Mouse (Mus musculus) limb, embryonic 11.5 days (tissue): ENCODE measurements around the gene Rffl. TPM values are rescaled to one million over a fixed set of nuclear protein-coding genes. Genes with fewer than 3 reads are reported as not detected.

Source experiments
- ATAC-seq: fragments of 200-750 bp; cut with Nextera tagmentation; 2 replicates; pipeline ENCODE4 v1.8.0; 2017; ENCODE audit warnings: low read depth; ENCODE audit not compliant: insufficient number of reproducible peaks, low FRiP score, low TSS enrichment
- DNase-seq: peaks from one replicate; pipeline ENCODE4 v3.0.0-alpha.2; 2015; ENCODE audit warnings: low spot score
- H3K27ac ChIP-seq: fragments of 300-500 bp; sonication (generic); replicated peaks from 2 replicates; pipeline ENCODE4 v1.5.1; 2014; ENCODE audit warnings: low read depth, mild to moderate bottlenecking, low read length
- H3K27me3 ChIP-seq: fragments of 300-500 bp; sonication (generic); 2 replicates; pipeline ENCODE4 v1.6.1; 2014; ENCODE audit warnings: mild to moderate bottlenecking, low read length, mixed read lengths; ENCODE audit not compliant: control insufficient read depth, insufficient read depth
- H3K36me3 ChIP-seq: fragments of 300-500 bp; sonication (generic); 2 replicates; pipeline ENCODE4 v1.6.1; 2014; ENCODE audit warnings: mild to moderate bottlenecking, low read length, moderate library complexity, mixed read lengths; ENCODE audit not compliant: control insufficient read depth, insufficient read depth
- H3K4me1 ChIP-seq: fragments of 300-500 bp; sonication (generic); 2 replicates; pipeline ENCODE4 v1.6.1; 2014; ENCODE audit warnings: low read length, mixed read lengths; ENCODE audit not compliant: control insufficient read depth, insufficient read depth
- H3K4me2 ChIP-seq: fragments of 300-500 bp; sonication (generic); 2 replicates; pipeline ENCODE4 v1.6.1; 2014; ENCODE audit warnings: low read depth, mild to moderate bottlenecking, moderate library complexity; ENCODE audit not compliant: severe bottlenecking
- H3K4me3 ChIP-seq: fragments of 300-500 bp; sonication (generic); 2 replicates; pipeline ENCODE4 v1.5.1; 2014; ENCODE audit warnings: low read depth, low read length
- H3K9ac ChIP-seq: fragments of 300-500 bp; sonication (generic); 2 replicates; pipeline ENCODE4 v1.6.1; 2014; ENCODE audit warnings: mild to moderate bottlenecking, low read length
- H3K9me3 ChIP-seq: fragments of 300-500 bp; sonication (generic); 2 replicates; pipeline ENCODE4 v1.6.1; 2016; ENCODE audit warnings: low read length; ENCODE audit not compliant: control insufficient read depth
- WGBS: fragments of 180-500 bp; shearing (Covaris S2); extraction: QIAGEN DNeasy Blood & Tissue Kit; methylation state at CpG from one replicate; pipeline ENCODE4 v1.1.7; 2014; 5-methylcytosine and 5-hydroxymethylcytosine counted together
- polyA plus RNA-seq: library from polyadenylated mRNA; unstranded; fragments of >200 nt; fragmentation: Nextera tagmentation; extraction: Ambion mirVana; gene quantifications from 2 replicates; pipeline ENCODE4 v1.2.1, GENCODE M21; 2014

The Rffl gene
- polyA plus RNA-seq, 1 experiment from 2014 or later, result 11.4 TPM

GRCm38 (mm10) chr11:82888491-82888946 lies 17.5 kb upstream of the Rffl start:
- H3K36me3 ChIP-seq, result no peaks in the 10 kb centered on the region
- H3K27ac ChIP-seq, result no peak overlapping the region
- ATAC-seq (no peak), DNase-seq (no peak)
- H3K4me2 ChIP-seq, result no peak overlapping the region
- no peaks in the 10 kb centered on the region for H3K9me3 ChIP-seq
- WGBS, result 72% methylated on average over 10 of the region's 10 CpGs
- no peaks in the 10 kb centered on the region for H3K27me3 ChIP-seq
- no peak overlapping the region for H3K4me3 ChIP-seq
- H3K4me1 ChIP-seq, result peaks cover 8% of the 10 kb centered on the region; the same call in 1 of the 2 replicates
- no peak overlapping the region for H3K9ac ChIP-seq

GRCm38 (mm10) chr11:82886559-82886958 lies 15.5 kb upstream of the Rffl start:
- H3K4me3 ChIP-seq, result no peak overlapping the region
- ATAC-seq (no peak), DNase-seq (no peak)
- peaks cover 8% of the 10 kb centered on the region; the same call in 1 of the 2 replicates for H3K4me1 ChIP-seq
- H3K9ac ChIP-seq, result no peak overlapping the region
- WGBS, result 87% methylated on average over 3 of the region's 3 CpGs
- H3K27ac ChIP-seq, result no peak overlapping the region
- no peaks in the 10 kb centered on the region for H3K27me3 ChIP-seq
- H3K9me3 ChIP-seq, result no peaks in the 10 kb centered on the region
- H3K4me2 ChIP-seq, result no peak overlapping the region
- no peaks in the 10 kb centered on the region for H3K36me3 ChIP-seq

GRCm38 (mm10) chr11:82883180-82883579 lies 12.2 kb upstream of the Rffl start:
- 61% methylated on average over 8 of the region's 8 CpGs for WGBS
- Histone ChIP-seq H3K4me2 (no peak overlapping the region), H3K36me3 (0 out of 2 replicates have a peak, but pooled peaks cover 2% of the 10 kb centered on the region), H3K27me3 (no peaks in the 10 kb centered on the region), H3K9me3 (no peaks in the 10 kb centered on the region), H3K27ac (no peak overlapping the region), H3K4me1 (no peaks in the 10 kb centered on the region), H3K4me3 (no peak overlapping the region), H3K9ac (no peak overlapping the region)
- DNase-seq (no peak), ATAC-seq (no peak)

- Histone ChIP-seq H3K4me3 (no peak overlapping the region), H3K9me3 (no peaks in the 10 kb centered on the region), H3K4me1 (no peaks in the 10 kb centered on the region), H3K4me2 (no peak overlapping the region), H3K9ac (no peak overlapping the region), H3K27ac (no peak overlapping the region), H3K36me3 (0 out of 2 replicates have a peak, but pooled peaks cover 2% of the 10 kb centered on the region), H3K27me3 (no peaks in the 10 kb centered on the region)
- WGBS, result 79% methylated on average over 7 of the region's 7 CpGs
- ATAC-seq (no peak), DNase-seq (no peak)
Observed at GRCm38 (mm10) chr11:82877726-82878344, 6.8 kb upstream of the Rffl start.

GRCm38 (mm10) chr11:82875631-82876030 lies 4.6 kb upstream of the Rffl start:
- Histone ChIP-seq H3K4me3 (no peak overlapping the region), H3K9ac (no peak overlapping the region), H3K36me3 (0 out of 2 replicates have a peak, but pooled peaks cover 2% of the 10 kb centered on the region), H3K27me3 (no peaks in the 10 kb centered on the region), H3K9me3 (no peaks in the 10 kb centered on the region), H3K27ac (no peak overlapping the region), H3K4me2 (no peak overlapping the region), H3K4me1 (no peaks in the 10 kb centered on the region)
- WGBS, result 89% methylated on average over 5 of the region's 5 CpGs
- no peak for ATAC-seq
- DNase-seq, result no peak

GRCm38 (mm10) chr11:82874924-82875323 lies 3.9 kb upstream of the Rffl start:
- Histone ChIP-seq H3K27me3 (no peaks in the 10 kb centered on the region), H3K4me1 (no peaks in the 10 kb centered on the region), H3K36me3 (0 out of 2 replicates have a peak, but pooled peaks cover 2% of the 10 kb centered on the region), H3K9me3 (no peaks in the 10 kb centered on the region), H3K9ac (no peak overlapping the region), H3K4me3 (no peak overlapping the region), H3K27ac (no peak overlapping the region), H3K4me2 (no peak overlapping the region)
- ATAC-seq, result no peak
- DNase-seq, result no peak
- 90% methylated on average over 5 of the region's 5 CpGs for WGBS

- H3K27ac ChIP-seq, result no peak overlapping the region
- no peaks in the 10 kb centered on the region for H3K9me3 ChIP-seq
- DNase-seq (no peak), ATAC-seq (0 out of 2 replicates have a peak, but pooled peaks have one; percentile 19)
- no peaks in the 10 kb centered on the region for H3K27me3 ChIP-seq
- 4% methylated on average over 36 of the region's 36 CpGs for WGBS
- 0 out of 2 replicates have a peak, but pooled peaks cover 2% of the 10 kb centered on the region for H3K4me1 ChIP-seq
- H3K4me2 ChIP-seq, result peak overlapping the region; percentile 72
- peak overlapping the region; percentile 80 for H3K4me3 ChIP-seq
- peak overlapping the region; percentile 72 for H3K9ac ChIP-seq
- no peaks in the 10 kb centered on the region for H3K36me3 ChIP-seq
Observed at GRCm38 (mm10) chr11:82870173-82871030, 608 bp downstream of the Rffl start.

- no peak overlapping the region for H3K4me3 ChIP-seq
- H3K36me3 ChIP-seq, result no peaks in the 10 kb centered on the region
- ATAC-seq (no peak), DNase-seq (no peak)
- no peaks in the 10 kb centered on the region for H3K27me3 ChIP-seq
- no peaks in the 10 kb centered on the region for H3K9me3 ChIP-seq
- 77% methylated on average over 9 of the region's 9 CpGs for WGBS
- H3K4me1 ChIP-seq, result 0 out of 2 replicates have a peak, but pooled peaks cover 2% of the 10 kb centered on the region
- peak overlapping the region; percentile 72 for H3K4me2 ChIP-seq
- H3K9ac ChIP-seq, result no peak overlapping the region
- no peak overlapping the region for H3K27ac ChIP-seq
Observed at GRCm38 (mm10) chr11:82869506-82870172, 1.4 kb downstream of the Rffl start.
